Mouse (Mus musculus): Measurements from ENCODE around the gene Dgkk. TPM values are rescaled to one million over a fixed set of nuclear protein-coding genes. Genes with fewer than 3 reads are reported as not detected.
"Not testable (repeated sequence)": the region's sequence is repeated elsewhere in the genome, so short reads cannot be mapped to it uniquely, and the experiment has no call there.

The Dgkk gene
- polyA plus RNA-seq, 1 experiment from 2014 or later, result 2.3 TPM

GRCm38 (mm10) chrX:6911047-6911446 is 131.9 kb downstream of the Dgkk start:
- ATAC-seq (replicated peaks; ENCODE audit: insufficient number of reproducible peaks, insufficient read depth, low FRiP score, low read depth), result no peak
- Histone ChIP-seq H3K36me3 (no peaks in the 10 kb centered on the region), H3K9ac (no peak overlapping the region), H3K4me2 (no peak overlapping the region), H3K9me3 (replicated peaks) (no peaks in the 10 kb centered on the region), H3K4me3 (no peak overlapping the region), H3K27me3 (no peaks in the 10 kb centered on the region), H3K27ac (no peak overlapping the region), H3K4me1 (replicated peaks) (no peaks in the 10 kb centered on the region)
- WGBS, result 85% methylated on average over 2 of the region's 2 CpGs

- H3K27ac ChIP-seq, result no peak overlapping the region; the same call in 1 of the 2 replicates
- 39% methylated on average over 5 of the region's 5 CpGs for WGBS
- H3K4me3 ChIP-seq, result no peak overlapping the region
- H3K36me3 ChIP-seq, result no peaks in the 10 kb centered on the region
- H3K4me2 ChIP-seq, result peak overlapping the region; percentile 41
- H3K27me3 ChIP-seq, result no peaks in the 10 kb centered on the region
- no peak overlapping the region for H3K9ac ChIP-seq
- ATAC-seq (replicated peaks; ENCODE audit: insufficient number of reproducible peaks, insufficient read depth, low FRiP score, low read depth), result no peak
- H3K4me1 ChIP-seq (replicated peaks), result no peaks in the 10 kb centered on the region
- no peaks in the 10 kb centered on the region for H3K9me3 ChIP-seq (replicated peaks)
Measured at GRCm38 (mm10) chrX:6922165-6922564, 143.1 kb downstream of the Dgkk start.

- Histone ChIP-seq H3K9ac (no peak overlapping the region), H3K4me2 (no peak overlapping the region), H3K36me3 (no peaks in the 10 kb centered on the region), H3K27me3 (no peaks in the 10 kb centered on the region), H3K4me3 (no peak overlapping the region), H3K4me1 (replicated peaks) (no peaks in the 10 kb centered on the region), H3K27ac (peak overlapping the region; percentile 75), H3K9me3 (replicated peaks) (no peaks in the 10 kb centered on the region)
- peak; percentile 90 for ATAC-seq (replicated peaks; ENCODE audit: insufficient number of reproducible peaks, insufficient read depth, low FRiP score, low read depth)
- 54% methylated on average over 4 of the region's 4 CpGs for WGBS
Measured at GRCm38 (mm10) chrX:6926224-6926623, 147.1 kb downstream of the Dgkk start.

GRCm38 (mm10) chrX:6968598-6968997 is 189.5 kb downstream of the Dgkk start:
- no peak overlapping the region for H3K4me3 ChIP-seq
- H3K4me1 ChIP-seq (replicated peaks), result no peaks in the 10 kb centered on the region
- no peak overlapping the region for H3K4me2 ChIP-seq
- H3K36me3 ChIP-seq, result no peaks in the 10 kb centered on the region
- no peak overlapping the region for H3K27ac ChIP-seq
- no peak overlapping the region for H3K9ac ChIP-seq
- 69% methylated on average over 3 of the region's 3 CpGs for WGBS
- no peak for ATAC-seq (replicated peaks; ENCODE audit: insufficient number of reproducible peaks, insufficient read depth, low FRiP score, low read depth)
- no peaks in the 10 kb centered on the region for H3K9me3 ChIP-seq (replicated peaks)
- H3K27me3 ChIP-seq, result no peaks in the 10 kb centered on the region

- no peaks in the 10 kb centered on the region for H3K36me3 ChIP-seq
- no peak overlapping the region for H3K4me3 ChIP-seq
- no peak for ATAC-seq (replicated peaks; ENCODE audit: insufficient number of reproducible peaks, insufficient read depth, low FRiP score, low read depth)
- H3K4me2 ChIP-seq, result no peak overlapping the region
- H3K9ac ChIP-seq, result no peak overlapping the region
- H3K27me3 ChIP-seq, result no peaks in the 10 kb centered on the region
- H3K27ac ChIP-seq, result no peak overlapping the region
- no peaks in the 10 kb centered on the region for H3K4me1 ChIP-seq (replicated peaks)
- 50% methylated on average over 1 of the region's 1 CpGs for WGBS
- H3K9me3 ChIP-seq (replicated peaks), result no peaks in the 10 kb centered on the region
Measured at GRCm38 (mm10) chrX:6971956-6972355, 192.8 kb downstream of the Dgkk start.

- 65% methylated on average over 3 of the region's 4 CpGs for WGBS
- not testable (repeated sequence) for H3K4me3 ChIP-seq; H3K4me2 ChIP-seq; H3K4me1 ChIP-seq (replicated peaks); H3K27me3 ChIP-seq; H3K9me3 ChIP-seq (replicated peaks); H3K9ac ChIP-seq; H3K36me3 ChIP-seq; ATAC-seq (replicated peaks; ENCODE audit: insufficient number of reproducible peaks, insufficient read depth, low FRiP score, low read depth); H3K27ac ChIP-seq
Measured at GRCm38 (mm10) chrX:6983916-6984315, 204.8 kb downstream of the Dgkk start.

All from heart, embryonic 15.5 days (tissue).